Mouse (Mus musculus): Measurements from ENCODE around the gene Sec23b. TPM values are rescaled to one million over a fixed set of nuclear protein-coding genes. Genes with fewer than 3 reads are reported as not detected.
A peak's percentile ranks its signal among the peaks of the same experiment; 100 is the strongest.

Sec23b gene
- polyA plus RNA-seq (2011; ENCODE audit: insufficient read depth, insufficient read length, low read depth, missing spikeins) = 84.7 and 86.1 TPM in 2 replicates

GRCm38 (mm10) chr2:144555820-144556552 lies at the start of gene Sec23b:
TSS of gene Sec23b (plus strand) at chr2:144556229.
- no peaks in the 10 kb centered on the region; the same call in 1 of the 2 replicates for H3K36me3 ChIP-seq (ENCODE audit: control insufficient read depth, insufficient read depth, low read length, poor library complexity, severe bottlenecking)
- H3K4me3 ChIP-seq (ENCODE audit: low read depth, low read length) = peak within 1 kb of the TSS; percentile 96
- no peaks in the 10 kb centered on the region for H3K4me1 ChIP-seq (ENCODE audit: control insufficient read depth, insufficient read depth, low read length)
- peak within 1 kb of the TSS; percentile 74 for H3K9ac ChIP-seq (ENCODE audit: low read depth, poor library complexity, severe bottlenecking)
- no peaks in the 10 kb centered on the region for H3K9me3 ChIP-seq (replicated peaks; ENCODE audit: control insufficient read depth, insufficient read depth, low read length, poor library complexity, severe bottlenecking)
- H3K27me3 ChIP-seq (ENCODE audit: control insufficient read depth, insufficient read depth, low read length, poor library complexity, severe bottlenecking) = no peaks in the 10 kb centered on the region
- 0 out of 2 replicates have a peak within 1 kb of the TSS, but pooled peaks have one; percentile 51 for H3K27ac ChIP-seq (ENCODE audit: insufficient read depth, low read length)
- TF ChIP-seq EP300 (IDR thresholded peaks at IDR 0.05; ENCODE audit: insufficient read depth, low read depth, low read length) (0 out of 2 replicates have a peak, but pooled peaks have one; percentile 15), POLR2A (IDR thresholded peaks at IDR 0.05; ENCODE audit: insufficient read depth, low read length) (peak; percentile 75), CTCF (IDR thresholded peaks at IDR 0.05; ENCODE audit: low read depth, low read length) (no peak)

- H3K4me3 ChIP-seq (ENCODE audit: low read depth, low read length) = no peak overlapping the region
- H3K36me3 ChIP-seq (ENCODE audit: control insufficient read depth, insufficient read depth, low read length, poor library complexity, severe bottlenecking) = no peaks in the 10 kb centered on the region
- no peak for TF ChIP-seq POLR2A (IDR thresholded peaks at IDR 0.05; ENCODE audit: insufficient read depth, low read length)
- no peak for TF ChIP-seq EP300 (IDR thresholded peaks at IDR 0.05; ENCODE audit: insufficient read depth, low read depth, low read length)
- TF ChIP-seq CTCF (IDR thresholded peaks at IDR 0.05; ENCODE audit: low read depth, low read length) = no peak
- no peaks in the 10 kb centered on the region for H3K27me3 ChIP-seq (ENCODE audit: control insufficient read depth, insufficient read depth, low read length, poor library complexity, severe bottlenecking)
- no peak overlapping the region for H3K9ac ChIP-seq (ENCODE audit: low read depth, poor library complexity, severe bottlenecking)
- H3K27ac ChIP-seq (ENCODE audit: insufficient read depth, low read length) = no peak overlapping the region
- H3K4me1 ChIP-seq (ENCODE audit: control insufficient read depth, insufficient read depth, low read length) = no peaks in the 10 kb centered on the region
- H3K9me3 ChIP-seq (replicated peaks; ENCODE audit: control insufficient read depth, insufficient read depth, low read length, poor library complexity, severe bottlenecking) = no peaks in the 10 kb centered on the region
Observed at GRCm38 (mm10) chr2:144514619-144515018, 41.4 kb upstream of the Sec23b start.

- Histone ChIP-seq H3K9ac (ENCODE audit: low read depth, poor library complexity, severe bottlenecking) (no peak overlapping the region), H3K9me3 (replicated peaks; ENCODE audit: control insufficient read depth, insufficient read depth, low read length, poor library complexity, severe bottlenecking) (no peaks in the 10 kb centered on the region), H3K4me1 (ENCODE audit: control insufficient read depth, insufficient read depth, low read length) (no peaks in the 10 kb centered on the region), H3K36me3 (ENCODE audit: control insufficient read depth, insufficient read depth, low read length, poor library complexity, severe bottlenecking) (no peaks in the 10 kb centered on the region), H3K4me3 (ENCODE audit: low read depth, low read length) (no peak overlapping the region), H3K27ac (ENCODE audit: insufficient read depth, low read length) (no peak overlapping the region), H3K27me3 (ENCODE audit: control insufficient read depth, insufficient read depth, low read length, poor library complexity, severe bottlenecking) (no peaks in the 10 kb centered on the region)
- TF ChIP-seq EP300 (IDR thresholded peaks at IDR 0.05; ENCODE audit: insufficient read depth, low read depth, low read length) = no peak
- TF ChIP-seq CTCF (IDR thresholded peaks at IDR 0.05; ENCODE audit: low read depth, low read length) = no peak
Observed at GRCm38 (mm10) chr2:144519772-144520171, 36.3 kb upstream of the Sec23b start.

DNA sequence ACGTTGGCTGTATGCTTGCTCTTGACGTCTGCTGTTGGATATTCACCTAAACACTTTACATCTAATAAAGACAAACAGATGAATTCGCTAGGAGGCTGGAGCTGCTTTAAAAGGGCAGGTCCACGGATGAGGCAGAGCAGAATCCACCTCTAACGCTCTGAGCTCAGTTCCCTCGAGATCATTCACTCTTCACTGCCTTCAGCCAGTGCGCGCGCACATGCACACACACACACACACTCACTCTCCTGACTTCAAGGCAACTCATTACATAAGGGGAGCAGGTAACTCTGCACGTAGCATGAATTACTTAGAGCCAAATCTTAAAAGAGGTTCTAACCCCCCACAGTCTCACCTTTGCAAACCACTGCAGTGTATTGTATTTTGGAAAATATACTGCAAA lies 30.2 kb upstream of the Sec23b start:
- no peaks in the 10 kb centered on the region; the same call in 1 of the 2 replicates for H3K27me3 ChIP-seq (ENCODE audit: control insufficient read depth, insufficient read depth, low read length, poor library complexity, severe bottlenecking)
- H3K4me1 ChIP-seq (ENCODE audit: control insufficient read depth, insufficient read depth, low read length) = no peaks in the 10 kb centered on the region
- H3K9me3 ChIP-seq (replicated peaks; ENCODE audit: control insufficient read depth, insufficient read depth, low read length, poor library complexity, severe bottlenecking) = no peaks in the 10 kb centered on the region
- H3K27ac ChIP-seq (ENCODE audit: insufficient read depth, low read length) = no peak overlapping the region
- no peaks in the 10 kb centered on the region for H3K36me3 ChIP-seq (ENCODE audit: control insufficient read depth, insufficient read depth, low read length, poor library complexity, severe bottlenecking)
- no peak overlapping the region for H3K9ac ChIP-seq (ENCODE audit: low read depth, poor library complexity, severe bottlenecking)
- TF ChIP-seq POLR2A (IDR thresholded peaks at IDR 0.05; ENCODE audit: insufficient read depth, low read length) = no peak
- no peak overlapping the region for H3K4me3 ChIP-seq (ENCODE audit: low read depth, low read length)

DNA sequence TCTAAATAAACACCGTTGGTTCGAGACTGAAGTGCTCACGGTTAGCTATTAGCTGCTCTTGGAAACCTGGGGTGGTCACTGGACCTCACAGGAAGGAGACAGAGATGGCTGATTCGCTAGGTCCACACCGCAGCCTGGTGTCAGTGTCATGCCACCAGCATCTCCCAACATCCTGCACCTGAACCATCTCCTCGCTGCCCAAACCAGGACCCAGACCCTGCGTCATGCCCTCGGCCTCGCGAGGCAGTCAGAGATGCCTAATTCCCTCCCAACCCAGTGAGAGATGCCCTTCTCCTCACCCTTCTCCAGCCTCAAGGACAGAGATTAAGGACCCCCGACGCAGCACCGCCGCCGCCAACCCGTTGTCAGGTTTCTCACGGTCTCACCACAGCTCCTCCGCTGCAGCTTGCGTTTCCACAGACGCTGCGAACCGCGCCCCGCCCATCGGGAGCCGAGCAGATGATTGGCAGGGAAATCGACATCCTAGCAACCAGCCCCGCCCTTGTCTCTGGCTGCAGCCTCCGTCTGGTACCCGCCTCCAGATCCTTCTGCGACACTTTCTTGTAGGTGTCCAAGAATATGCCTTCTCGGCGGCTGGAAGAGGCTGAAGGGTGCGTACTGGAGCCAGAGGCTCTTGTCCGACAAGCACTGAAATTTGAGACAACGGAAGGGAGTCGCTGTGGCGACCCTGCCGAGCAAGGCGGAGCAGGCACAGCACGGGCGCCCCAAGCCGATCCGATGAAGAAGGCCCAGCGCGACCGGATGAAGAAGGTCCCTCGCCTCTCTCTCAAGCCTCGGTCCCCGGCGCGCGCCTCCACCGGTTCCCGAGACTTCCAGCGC lies 28.8 kb upstream of the Sec23b start, which contains the start of the genes Dzank1 and Polr3f:
Gene Dzank1, minus strand, starts transcription at position 434 of the 840 bp plus-strand sequence.
Gene Polr3f, plus strand, starts transcription at position 738 of the 840 bp plus-strand sequence.
- H3K36me3 ChIP-seq (ENCODE audit: control insufficient read depth, insufficient read depth, low read length, poor library complexity, severe bottlenecking) = no peaks in the 10 kb centered on the region
- TF ChIP-seq EP300 (IDR thresholded peaks at IDR 0.05; ENCODE audit: insufficient read depth, low read depth, low read length) = no peak
- TF ChIP-seq POLR2A (IDR thresholded peaks at IDR 0.05; ENCODE audit: insufficient read depth, low read length) = no peak
- TF ChIP-seq CTCF (IDR thresholded peaks at IDR 0.05; ENCODE audit: low read depth, low read length) = no peak

More for the DNA sequence above, 28.8 kb upstream of the Sec23b start, which contains the start of the genes Dzank1 and Polr3f:
- Histone ChIP-seq H3K4me3 (ENCODE audit: low read depth, low read length) (peak within 1 kb of the TSS; percentile 89), H3K9me3 (replicated peaks; ENCODE audit: control insufficient read depth, insufficient read depth, low read length, poor library complexity, severe bottlenecking) (no peaks in the 10 kb centered on the region), H3K27me3 (ENCODE audit: control insufficient read depth, insufficient read depth, low read length, poor library complexity, severe bottlenecking) (no peaks in the 10 kb centered on the region; the same call in 1 of the 2 replicates), H3K9ac (ENCODE audit: low read depth, poor library complexity, severe bottlenecking) (peak within 1 kb of the TSS; percentile 69), H3K4me1 (ENCODE audit: control insufficient read depth, insufficient read depth, low read length) (no peaks in the 10 kb centered on the region), H3K27ac (ENCODE audit: insufficient read depth, low read length) (no peak within 1 kb of the TSS)
